Comparison of ENCODE assay signal across 11 mouse cellular contexts in the genomic region with DNA sequence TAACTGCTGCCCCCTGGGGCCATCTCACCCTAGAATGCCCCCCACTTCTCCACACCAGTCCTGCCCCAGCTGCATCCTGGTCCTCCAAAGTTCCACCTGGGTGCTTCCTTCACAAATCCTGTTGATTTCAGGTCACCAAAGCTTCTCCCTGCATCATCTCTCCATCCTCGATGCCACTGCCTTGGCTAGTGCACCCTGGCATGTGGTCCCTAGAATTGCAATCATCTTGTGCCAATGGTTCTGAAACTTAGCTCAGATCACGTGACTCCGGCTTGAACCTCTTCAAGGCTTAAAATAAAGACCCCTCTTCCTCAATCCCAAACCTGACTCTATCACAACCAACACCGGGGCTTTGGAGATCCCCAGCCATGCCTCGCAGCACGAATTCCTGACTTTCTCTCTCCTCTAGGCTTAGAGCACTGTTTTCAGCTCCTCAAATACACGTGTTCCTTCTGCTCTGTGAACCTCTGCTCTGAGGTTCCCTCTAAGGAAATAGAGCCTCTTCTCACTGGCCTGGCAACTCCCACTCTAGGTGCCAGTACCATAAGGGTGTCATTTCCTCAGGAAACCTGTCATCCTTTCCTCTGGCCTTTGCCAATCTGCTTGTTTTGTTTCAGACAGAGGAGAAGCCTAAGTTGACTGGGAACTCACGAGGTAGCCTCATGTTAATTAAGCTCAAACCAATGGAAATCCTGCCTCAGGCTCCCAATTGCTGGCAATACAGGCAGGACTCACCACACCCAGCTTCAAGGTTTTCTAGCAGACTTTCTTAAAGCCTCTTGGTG. TPM values are rescaled to one million over a fixed set of nuclear protein-coding genes. Genes with fewer than 3 reads are reported as not detected.
DNase-seq lines count a peak whose midpoint lies in the region; ATAC-seq and TF ChIP-seq lines count a peak whose summit lies in the region.
"Had no signal": no experiment of that assay in that cellular context is flagged by ENCODE, and none has a peak within 500 bp of the region (broad histone marks: within the 10 kb centered on the region; RNA-seq: fewer than 3 reads in every experiment).

No protein-coding gene starts in this region.

- no peak overlapping the region for H3K27ac ChIP-seq in heart, embryonic 12.5 days (ENCODE audit: poor library complexity, severe bottlenecking)
- H3K27ac ChIP-seq in heart, embryonic 11.5 days (ENCODE audit: low read depth, low read length), result no peak overlapping the region
- H3K27ac ChIP-seq in forebrain, embryonic 11.5 days (ENCODE audit: low read depth, low read length), result no peak overlapping the region
- H3K27ac ChIP-seq in hindbrain, postnatal 0 days, result peak overlapping the region; percentile 32; the same call in 1 of the 2 replicates
- peak overlapping the region; percentile 49; the same call in 1 of the 2 replicates for H3K27ac ChIP-seq in neural tube, embryonic 15.5 days (replicated peaks)
- H3K27ac ChIP-seq: limb, embryonic 13.5 days had no signal

- H3K9me3 ChIP-seq in heart, embryonic 12.5 days (replicated peaks), result no peaks in the 10 kb centered on the region
- H3K9me3 ChIP-seq in heart, embryonic 11.5 days (replicated peaks; ENCODE audit: control insufficient read depth, low read length), result no peaks in the 10 kb centered on the region
- no peaks in the 10 kb centered on the region for H3K9me3 ChIP-seq in forebrain, embryonic 11.5 days (ENCODE audit: control insufficient read depth, low read length)
- H3K9me3 ChIP-seq in hindbrain, postnatal 0 days (ENCODE audit: low read length), result no peaks in the 10 kb centered on the region
- no peaks in the 10 kb centered on the region for H3K9me3 ChIP-seq in neural tube, embryonic 15.5 days (replicated peaks)
- H3K9me3 ChIP-seq: limb, embryonic 13.5 days had no signal

- no peak overlapping the region for H3K4me2 ChIP-seq in heart, embryonic 12.5 days
- no peak overlapping the region for H3K4me2 ChIP-seq in heart, embryonic 11.5 days
- peak overlapping the region; percentile 81 for H3K4me2 ChIP-seq in forebrain, embryonic 11.5 days (ENCODE audit: low read depth, low read length, severe bottlenecking)
- peak overlapping the region; percentile 60 for H3K4me2 ChIP-seq in hindbrain, postnatal 0 days (ENCODE audit: low read depth, low read length)
- H3K4me2 ChIP-seq in neural tube, embryonic 15.5 days, result peak overlapping the region; percentile 78
- H3K4me2 ChIP-seq: limb, embryonic 13.5 days had no signal

- TF ChIP-seq CTCF in hindbrain, postnatal 0 days (IDR thresholded peaks at IDR 0.05; ENCODE audit: low read depth), result no peak

- 39% methylated on average over 8 of the region's 8 CpGs for WGBS in heart, embryonic 12.5 days
- WGBS in heart, embryonic 11.5 days (ENCODE audit: insufficient replicate concordance), result 46% methylated on average over 8 of the region's 8 CpGs
- 45% methylated on average over 8 of the region's 8 CpGs for WGBS in forebrain, embryonic 11.5 days
- WGBS in hindbrain, postnatal 0 days, result 25% methylated on average over 8 of the region's 8 CpGs
- 39% methylated on average over 8 of the region's 8 CpGs for WGBS in neural tube, embryonic 15.5 days

- 0 out of 2 replicates have a peak, but pooled peaks cover 2% of the 10 kb centered on the region for H3K4me1 ChIP-seq in heart, embryonic 12.5 days (replicated peaks)
- no peaks in the 10 kb centered on the region for H3K4me1 ChIP-seq in heart, embryonic 11.5 days (ENCODE audit: control insufficient read depth, insufficient read depth, low read length)
- H3K4me1 ChIP-seq in forebrain, embryonic 11.5 days (replicated peaks; ENCODE audit: control insufficient read depth, insufficient read depth, low read length), result peaks cover 14% of the 10 kb centered on the region
- peaks cover 16% of the 10 kb centered on the region for H3K4me1 ChIP-seq in hindbrain, postnatal 0 days (ENCODE audit: insufficient read depth, low read length)
- peaks cover 63% of the 10 kb centered on the region for H3K4me1 ChIP-seq in neural tube, embryonic 15.5 days

- ATAC-seq in heart, embryonic 12.5 days (ENCODE audit: insufficient number of reproducible peaks, low FRiP score), result 0 out of 2 replicates have a peak, but pooled peaks have one; percentile 23
- ATAC-seq in heart, embryonic 11.5 days (replicated peaks; ENCODE audit: insufficient number of reproducible peaks, low FRiP score, low TSS enrichment), result no peak
- ATAC-seq in forebrain, embryonic 11.5 days (replicated peaks; ENCODE audit: low FRiP score), result no peak
- no peak for ATAC-seq in hindbrain, postnatal 0 days
- ATAC-seq in neural tube, embryonic 15.5 days (ENCODE audit: low FRiP score), result no peak
- ATAC-seq: activated CD4-positive, CD25-positive, alpha-beta regulatory T cell, adult 4 months had no signal

- peaks cover 60% of the 10 kb centered on the region for H3K27me3 ChIP-seq in heart, embryonic 12.5 days (replicated peaks)
- peaks cover 49% of the 10 kb centered on the region for H3K27me3 ChIP-seq in heart, embryonic 11.5 days (ENCODE audit: control insufficient read depth, insufficient read depth, low read length)
- H3K27me3 ChIP-seq in forebrain, embryonic 11.5 days (ENCODE audit: control insufficient read depth, insufficient read depth, low read length), result no peaks in the 10 kb centered on the region
- H3K27me3 ChIP-seq in hindbrain, postnatal 0 days (ENCODE audit: insufficient read depth, low read length), result no peaks in the 10 kb centered on the region
- no peaks in the 10 kb centered on the region for H3K27me3 ChIP-seq in neural tube, embryonic 15.5 days (replicated peaks)

- no peak overlapping the region for H3K9ac ChIP-seq in heart, embryonic 12.5 days
- no peak overlapping the region for H3K9ac ChIP-seq in heart, embryonic 11.5 days (ENCODE audit: low read depth, low read length)
- H3K9ac ChIP-seq in forebrain, embryonic 11.5 days (ENCODE audit: low read length), result peak overlapping the region; percentile 91
- H3K9ac ChIP-seq in hindbrain, postnatal 0 days (replicated peaks; ENCODE audit: low read length), result peak overlapping the region; percentile 91; the same call in 1 of the 2 replicates
- peak overlapping the region; percentile 87; the same call in 1 of the 2 replicates for H3K9ac ChIP-seq in neural tube, embryonic 15.5 days (replicated peaks)
- H3K9ac ChIP-seq: limb, embryonic 13.5 days had no signal

- no peak for DNase-seq in forebrain, embryonic 11.5 days (ENCODE audit: low spot score)
- DNase-seq in hindbrain, postnatal 0 days (ENCODE audit: low spot score), result no peak
- no peak for DNase-seq in testis, postnatal 10 days (ENCODE audit: low spot score)
- no peak for DNase-seq in embryo, embryonic 11 days
- no peak for DNase-seq in thymus, postnatal 4 days
- DNase-seq: heart, postnatal 14 days had no signal

- no peak overlapping the region for H3K4me3 ChIP-seq in heart, embryonic 12.5 days
- no peak overlapping the region for H3K4me3 ChIP-seq in heart, embryonic 11.5 days (ENCODE audit: low read depth, low read length)
- H3K4me3 ChIP-seq in forebrain, embryonic 11.5 days (ENCODE audit: low read depth, low read length), result peak overlapping the region; percentile 76
- peak overlapping the region; percentile 77 for H3K4me3 ChIP-seq in hindbrain, postnatal 0 days (ENCODE audit: low read length)
- H3K4me3 ChIP-seq in neural tube, embryonic 15.5 days (replicated peaks), result peak overlapping the region; percentile 68
- H3K4me3 ChIP-seq: limb, embryonic 13.5 days had no signal

- H3K36me3 ChIP-seq in heart, embryonic 12.5 days, result no peaks in the 10 kb centered on the region
- H3K36me3 ChIP-seq in heart, embryonic 11.5 days (ENCODE audit: control insufficient read depth, insufficient read depth, low read length), result no peaks in the 10 kb centered on the region
- no peaks in the 10 kb centered on the region for H3K36me3 ChIP-seq in forebrain, embryonic 11.5 days (ENCODE audit: control insufficient read depth, insufficient read depth, low read length)
- H3K36me3 ChIP-seq in hindbrain, postnatal 0 days (ENCODE audit: insufficient read depth, low read length), result no peaks in the 10 kb centered on the region
- H3K36me3 ChIP-seq in neural tube, embryonic 15.5 days, result no peaks in the 10 kb centered on the region
- H3K36me3 ChIP-seq: limb, embryonic 13.5 days had no signal

RNA-seq across cellular contexts. Expression of a gene that starts 6.0 kb away (rescaled TPM):
- polyA plus RNA-seq in heart, embryonic 12.5 days (2016; fragmentation: Nextera tagmentation; extraction: Ambion mirVana), result 0.37 and 0.46 TPM in 2 replicates
- 0.25 and 0.44 TPM in 2 replicates for polyA plus RNA-seq in heart, embryonic 11.5 days (2014; fragmentation: Nextera tagmentation; extraction: Ambion mirVana)
- 38.5 and 39.2 TPM in 2 replicates for polyA plus RNA-seq in forebrain, embryonic 11.5 days (2014; fragmentation: Nextera tagmentation; extraction: Ambion mirVana)
- total RNA-seq in hindbrain, postnatal 0 days (2014; rRNA removed), result 28.1 and 39.9 TPM in 2 replicates
- polyA plus RNA-seq in hindbrain, postnatal 0 days (2015; fragmentation: Nextera tagmentation; extraction: Ambion mirVana), result 31.5 and 32.2 TPM in 2 replicates
- 30.0 and 31.5 TPM in 2 replicates for polyA plus RNA-seq in neural tube, embryonic 15.5 days (2015; fragmentation: Nextera tagmentation; extraction: Ambion mirVana)
- total RNA-seq: heart, postnatal 14 days had no signal

RNA-seq across cellular contexts. Expression of a gene that starts 55.9 kb away (rescaled TPM):
- polyA plus RNA-seq in heart, embryonic 12.5 days (2016; fragmentation: Nextera tagmentation; extraction: Ambion mirVana), result 10.9 and 11.2 TPM in 2 replicates
- 11.8 and 14.6 TPM in 2 replicates for polyA plus RNA-seq in heart, embryonic 11.5 days (2014; fragmentation: Nextera tagmentation; extraction: Ambion mirVana)
- polyA plus RNA-seq in forebrain, embryonic 11.5 days (2014; fragmentation: Nextera tagmentation; extraction: Ambion mirVana), result 26.0 and 26.6 TPM in 2 replicates
- 28.7 and 34.0 TPM in 2 replicates for total RNA-seq in hindbrain, postnatal 0 days (2014; rRNA removed)
- polyA plus RNA-seq in hindbrain, postnatal 0 days (2015; fragmentation: Nextera tagmentation; extraction: Ambion mirVana), result 35.0 and 37.7 TPM in 2 replicates
- polyA plus RNA-seq in neural tube, embryonic 15.5 days (2015; fragmentation: Nextera tagmentation; extraction: Ambion mirVana), result 29.4 and 34.9 TPM in 2 replicates

Comparison
In these comparisons a context has a peak if more than half of its experiments do, and no peak if none do; other contexts are left out.
1. H3K27ac ChIP-seq: peak in hindbrain, postnatal 0 days (single experiment) and neural tube, embryonic 15.5 days (single experiment); none in heart, embryonic 12.5 days (single experiment), heart, embryonic 11.5 days (single experiment) and forebrain, embryonic 11.5 days (single experiment).
2. H3K4me2 ChIP-seq: peak in forebrain, embryonic 11.5 days (single experiment), hindbrain, postnatal 0 days (single experiment) and neural tube, embryonic 15.5 days (single experiment); none in heart, embryonic 12.5 days (single experiment) and heart, embryonic 11.5 days (single experiment).
3. H3K4me3 ChIP-seq: peak in forebrain, embryonic 11.5 days (single experiment), hindbrain, postnatal 0 days (single experiment) and neural tube, embryonic 15.5 days (single experiment); none in heart, embryonic 12.5 days (single experiment) and heart, embryonic 11.5 days (single experiment).
4. H3K9ac ChIP-seq: peak in forebrain, embryonic 11.5 days (single experiment), hindbrain, postnatal 0 days (single experiment) and neural tube, embryonic 15.5 days (single experiment); none in heart, embryonic 12.5 days (single experiment) and heart, embryonic 11.5 days (single experiment).
5. RNA of a gene that starts 6.0 kb away (polyA plus RNA-seq): 38.5 to 39.2 TPM in forebrain, embryonic 11.5 days, 31.5 to 32.2 TPM in hindbrain, postnatal 0 days and 30.0 to 31.5 TPM in neural tube, embryonic 15.5 days; 0.25 to 0.44 TPM in heart, embryonic 11.5 days and 0.37 to 0.46 TPM in heart, embryonic 12.5 days; every median in the first group is over 10 times any median in the second.